Mouse (Mus musculus) forebrain, embryonic 13.5 days (tissue): Measurements from ENCODE around the gene Dnaaf1. TPM values are rescaled to one million over a fixed set of nuclear protein-coding genes. Genes with fewer than 3 reads are reported as not detected.

Source experiments
- ATAC-seq: fragments of 200-750 bp; cut with Nextera tagmentation; 2 replicates; pipeline ENCODE4 v1.8.0; 2017
- H3K27ac ChIP-seq: fragments of 300-500 bp; sonication (generic); 2 replicates; pipeline ENCODE4 v1.5.1; 2015; ENCODE audit warnings: inconsistent platforms, mild to moderate bottlenecking, moderate library complexity
- H3K27me3 ChIP-seq: fragments of 300-500 bp; sonication (generic); 2 replicates; pipeline ENCODE4 v1.6.1; 2015; ENCODE audit warnings: mild to moderate bottlenecking, inconsistent platforms
- H3K36me3 ChIP-seq: fragments of 300-500 bp; sonication (generic); 2 replicates; pipeline ENCODE4 v1.6.1; 2015; ENCODE audit warnings: mild to moderate bottlenecking, inconsistent platforms; ENCODE audit not compliant: poor library complexity, severe bottlenecking
- H3K4me1 ChIP-seq: fragments of 300-500 bp; sonication (generic); 2 replicates; pipeline ENCODE4 v1.6.1; 2015; ENCODE audit warnings: inconsistent platforms
- H3K4me2 ChIP-seq: fragments of 300-500 bp; sonication (generic); 2 replicates; pipeline ENCODE4 v1.6.1; 2015; ENCODE audit warnings: inconsistent platforms, mild to moderate bottlenecking, moderate library complexity
- H3K4me3 ChIP-seq: fragments of 300-500 bp; sonication (generic); 2 replicates; pipeline ENCODE4 v1.5.1; 2015; ENCODE audit warnings: mild to moderate bottlenecking, inconsistent platforms
- H3K9ac ChIP-seq: fragments of 300-500 bp; sonication (generic); 2 replicates; pipeline ENCODE4 v1.6.1; 2015; ENCODE audit warnings: mild to moderate bottlenecking, inconsistent platforms
- H3K9me3 ChIP-seq: fragments of 300-500 bp; sonication (generic); replicated peaks from 2 replicates; pipeline ENCODE4 v1.6.1; 2016; ENCODE audit warnings: inconsistent platforms
- WGBS: fragments of 180-500 bp; shearing (Covaris S2); methylation state at CpG from one replicate; pipeline ENCODE4 v1.1.7; 2015; 5-methylcytosine and 5-hydroxymethylcytosine counted together
- polyA plus RNA-seq: library from polyadenylated mRNA; unstranded; fragments of >200 nt; fragmentation: Nextera tagmentation; extraction: Ambion mirVana; gene quantifications from 2 replicates; pipeline ENCODE4 v1.2.1, GENCODE M21; 2015

Gene Dnaaf1
- polyA plus RNA-seq, 1 experiment from 2014 or later, result 0.19 TPM

GRCm38 (mm10) chr8:119557132-119557531 lies 17.9 kb upstream of the Dnaaf1 start:
- Histone ChIP-seq H3K4me3 (peak overlapping the region; percentile 72), H3K27ac (no peak overlapping the region), H3K27me3 (no peaks in the 10 kb centered on the region), H3K4me2 (peak overlapping the region; percentile 92), H3K9ac (peak overlapping the region; percentile 92), H3K9me3 (no peaks in the 10 kb centered on the region), H3K4me1 (peaks cover 33% of the 10 kb centered on the region), H3K36me3 (peaks cover 6% of the 10 kb centered on the region)
- 81% methylated on average over 9 of the region's 9 CpGs for WGBS
- no peak for ATAC-seq

- Histone ChIP-seq H3K27ac (peak overlapping the region; percentile 89), H3K4me1 (peaks cover 31% of the 10 kb centered on the region), H3K4me2 (peak overlapping the region; percentile 92), H3K9me3 (no peaks in the 10 kb centered on the region), H3K9ac (peak overlapping the region; percentile 92), H3K27me3 (no peaks in the 10 kb centered on the region), H3K4me3 (peak overlapping the region; percentile 72), H3K36me3 (peaks cover 15% of the 10 kb centered on the region)
- under 1% methylated on average over 55 of the region's 55 CpGs for WGBS
- peak; percentile 92 for ATAC-seq
Measured at GRCm38 (mm10) chr8:119557821-119558602, 17.0 kb upstream of the Dnaaf1 start.

- ATAC-seq, result peak; percentile 97
- Histone ChIP-seq H3K9ac (peak within 1 kb of the TSS; percentile 92), H3K9me3 (no peaks in the 10 kb centered on the region), H3K4me2 (peak within 1 kb of the TSS; percentile 92), H3K36me3 (peaks cover 23% of the 10 kb centered on the region), H3K27me3 (no peaks in the 10 kb centered on the region), H3K4me1 (peaks cover 30% of the 10 kb centered on the region), H3K27ac (peak within 1 kb of the TSS; percentile 89), H3K4me3 (peak within 1 kb of the TSS; percentile 72)
- WGBS, result 6% methylated on average over 54 of the region's 63 CpGs
Measured at GRCm38 (mm10) chr8:119558603-119559401, 16.2 kb upstream of the Dnaaf1 start, which contains the start of gene Mbtps1. Gene Mbtps1, minus strand, starts transcription at chr8:119558735.

GRCm38 (mm10) chr8:119559402-119559720 lies 15.7 kb upstream of the Dnaaf1 start:
- H3K9ac ChIP-seq, result no peak overlapping the region
- peaks cover 30% of the 10 kb centered on the region for H3K4me1 ChIP-seq
- 89% methylated on average over 6 of the region's 6 CpGs for WGBS
- no peak overlapping the region for H3K27ac ChIP-seq
- H3K4me2 ChIP-seq, result peak overlapping the region; percentile 58
- no peaks in the 10 kb centered on the region for H3K9me3 ChIP-seq
- H3K36me3 ChIP-seq, result peaks cover 29% of the 10 kb centered on the region
- no peaks in the 10 kb centered on the region for H3K27me3 ChIP-seq
- peak overlapping the region; percentile 72; the same call in 1 of the 2 replicates for H3K4me3 ChIP-seq
- ATAC-seq, result no peak; the same call in 1 of the 2 replicates

GRCm38 (mm10) chr8:119563849-119564251 lies 11.2 kb upstream of the Dnaaf1 start:
- Histone ChIP-seq H3K27ac (no peak overlapping the region), H3K27me3 (no peaks in the 10 kb centered on the region), H3K4me2 (no peak overlapping the region), H3K36me3 (peaks cover 65% of the 10 kb centered on the region), H3K4me3 (no peak overlapping the region), H3K9me3 (no peaks in the 10 kb centered on the region), H3K4me1 (no peaks in the 10 kb centered on the region), H3K9ac (no peak overlapping the region)
- 97% methylated on average over 14 of the region's 14 CpGs for WGBS
- no peak for ATAC-seq

GRCm38 (mm10) chr8:119566367-119566766 lies 8.7 kb upstream of the Dnaaf1 start:
- Histone ChIP-seq H3K27me3 (no peaks in the 10 kb centered on the region), H3K4me3 (no peak overlapping the region), H3K4me2 (no peak overlapping the region), H3K9ac (no peak overlapping the region), H3K9me3 (no peaks in the 10 kb centered on the region), H3K27ac (no peak overlapping the region), H3K36me3 (peaks cover 65% of the 10 kb centered on the region), H3K4me1 (0 out of 2 replicates have a peak, but pooled peaks cover 4% of the 10 kb centered on the region)
- WGBS, result 83% methylated on average over 11 of the region's 11 CpGs
- ATAC-seq, result no peak

GRCm38 (mm10) chr8:119568251-119568650 lies 6.8 kb upstream of the Dnaaf1 start:
- H3K4me2 ChIP-seq, result no peak overlapping the region
- WGBS, result 91% methylated on average over 9 of the region's 9 CpGs

GRCm38 (mm10) chr8:119568951-119569350 lies 6.1 kb upstream of the Dnaaf1 start:
- H3K27me3 ChIP-seq, result no peaks in the 10 kb centered on the region
- 73% methylated on average over 7 of the region's 7 CpGs for WGBS
- H3K9me3 ChIP-seq, result no peaks in the 10 kb centered on the region
- H3K4me3 ChIP-seq, result no peak overlapping the region
- H3K9ac ChIP-seq, result no peak overlapping the region
- no peak overlapping the region for H3K27ac ChIP-seq
- H3K4me1 ChIP-seq, result peaks cover 15% of the 10 kb centered on the region
- no peak for ATAC-seq
- peaks cover 40% of the 10 kb centered on the region for H3K36me3 ChIP-seq
- H3K4me2 ChIP-seq, result no peak overlapping the region

More at GRCm38 (mm10) chr8:119568251-119568650, 6.8 kb upstream of the Dnaaf1 start:
- no peak overlapping the region for H3K9ac ChIP-seq
- H3K36me3 ChIP-seq, result peaks cover 47% of the 10 kb centered on the region
- no peaks in the 10 kb centered on the region for H3K9me3 ChIP-seq
- no peaks in the 10 kb centered on the region for H3K27me3 ChIP-seq
- H3K27ac ChIP-seq, result no peak overlapping the region
- ATAC-seq, result no peak
- no peak overlapping the region for H3K4me3 ChIP-seq
- peaks cover 8% of the 10 kb centered on the region for H3K4me1 ChIP-seq

- ATAC-seq, result no peak
- no peak overlapping the region for H3K27ac ChIP-seq
- H3K27me3 ChIP-seq, result no peaks in the 10 kb centered on the region
- no peak overlapping the region for H3K4me3 ChIP-seq
- peak overlapping the region; percentile 34; the same call in 1 of the 2 replicates for H3K9ac ChIP-seq
- peaks cover 31% of the 10 kb centered on the region for H3K36me3 ChIP-seq
- H3K9me3 ChIP-seq, result no peaks in the 10 kb centered on the region
- 31% methylated on average over 4 of the region's 4 CpGs for WGBS
- peaks cover 19% of the 10 kb centered on the region for H3K4me1 ChIP-seq
- H3K4me2 ChIP-seq, result no peak overlapping the region
Measured at GRCm38 (mm10) chr8:119569881-119570280, 5.2 kb upstream of the Dnaaf1 start.

GRCm38 (mm10) chr8:119571135-119571534 lies 3.9 kb upstream of the Dnaaf1 start:
- Histone ChIP-seq H3K9ac (no peak overlapping the region), H3K4me3 (no peak overlapping the region), H3K27me3 (peaks cover 8% of the 10 kb centered on the region), H3K27ac (no peak overlapping the region), H3K4me2 (no peak overlapping the region), H3K9me3 (no peaks in the 10 kb centered on the region), H3K36me3 (peaks cover 18% of the 10 kb centered on the region), H3K4me1 (peaks cover 23% of the 10 kb centered on the region)
- WGBS, result 90% methylated on average over 6 of the region's 6 CpGs
- ATAC-seq, result no peak

GRCm38 (mm10) chr8:119572411-119572810 lies 2.6 kb upstream of the Dnaaf1 start:
- peaks cover 18% of the 10 kb centered on the region for H3K27me3 ChIP-seq
- 94% methylated on average over 4 of the region's 4 CpGs for WGBS
- H3K9me3 ChIP-seq, result no peaks in the 10 kb centered on the region
- H3K27ac ChIP-seq, result no peak overlapping the region
- ATAC-seq, result no peak
- H3K4me1 ChIP-seq, result peaks cover 23% of the 10 kb centered on the region
- peaks cover 7% of the 10 kb centered on the region for H3K36me3 ChIP-seq
- no peak overlapping the region for H3K4me2 ChIP-seq
- no peak overlapping the region for H3K9ac ChIP-seq
- H3K4me3 ChIP-seq, result no peak overlapping the region

GRCm38 (mm10) chr8:119575366-119575726 lies 311 bp downstream of the Dnaaf1 start:
- Histone ChIP-seq H3K27me3 (peaks cover 29% of the 10 kb centered on the region), H3K4me1 (peaks cover 18% of the 10 kb centered on the region), H3K9me3 (no peaks in the 10 kb centered on the region), H3K27ac (no peak overlapping the region), H3K36me3 (no peaks in the 10 kb centered on the region), H3K4me2 (peak overlapping the region; percentile 90), H3K4me3 (peak overlapping the region; percentile 88), H3K9ac (peak overlapping the region; percentile 64)
- 3% methylated on average over 16 of the region's 16 CpGs for WGBS
- ATAC-seq, result no peak; the same call in 1 of the 2 replicates
